Mouse (Mus musculus) kidney, embryonic 15.5 days (tissue): Measurements from ENCODE around the gene Gnptab. TPM values are rescaled to one million over a fixed set of nuclear protein-coding genes. Genes with fewer than 3 reads are reported as not detected.
"Not testable (repeated sequence)": the region's sequence is repeated elsewhere in the genome, so short reads cannot be mapped to it uniquely, and the experiment has no call there.

ENCODE experiments used
- ATAC-seq: fragments of 200-750 bp; cut with Nextera tagmentation; replicated peaks from 2 replicates; pipeline ENCODE4 v1.8.0; 2017; ENCODE audit warnings: moderate TSS enrichment; ENCODE audit not compliant: low FRiP score
- H3K27ac ChIP-seq: fragments of 300-500 bp; sonication (generic); 2 replicates; pipeline ENCODE4 v1.5.1; 2015; ENCODE audit warnings: mild to moderate bottlenecking, inconsistent platforms
- H3K27me3 ChIP-seq: fragments of 300-500 bp; sonication (generic); 2 replicates; pipeline ENCODE4 v1.6.1; 2015; ENCODE audit warnings: inconsistent platforms
- H3K36me3 ChIP-seq: fragments of 300-500 bp; sonication (generic); 2 replicates; pipeline ENCODE4 v1.6.1; 2015; ENCODE audit warnings: inconsistent platforms
- H3K4me1 ChIP-seq: fragments of 300-500 bp; sonication (generic); 2 replicates; pipeline ENCODE4 v1.6.1; 2015; ENCODE audit warnings: inconsistent platforms
- H3K4me2 ChIP-seq: fragments of 300-500 bp; sonication (generic); 2 replicates; pipeline ENCODE4 v1.6.1; 2015; ENCODE audit warnings: moderate library complexity, mild to moderate bottlenecking, inconsistent platforms
- H3K4me3 ChIP-seq: fragments of 300-500 bp; sonication (generic); replicated peaks from 2 replicates; pipeline ENCODE4 v1.5.1; 2015; ENCODE audit warnings: mild to moderate bottlenecking, inconsistent platforms
- H3K9ac ChIP-seq: fragments of 300-500 bp; sonication (generic); 2 replicates; pipeline ENCODE4 v1.6.1; 2015; ENCODE audit warnings: mild to moderate bottlenecking, inconsistent platforms
- H3K9me3 ChIP-seq: fragments of 300-500 bp; sonication (generic); replicated peaks from 2 replicates; pipeline ENCODE4 v1.6.1; 2016; ENCODE audit warnings: inconsistent platforms
- WGBS: fragments of 180-500 bp; shearing (Covaris S2); methylation state at CpG from one replicate; pipeline ENCODE4 v1.1.7; 2015; ENCODE audit warnings: mixed read lengths; 5-methylcytosine and 5-hydroxymethylcytosine counted together
- polyA plus RNA-seq: library from polyadenylated mRNA; unstranded; fragments of >200 nt; fragmentation: Nextera tagmentation; extraction: Ambion mirVana; gene quantifications from 2 replicates; pipeline ENCODE4 v1.2.1, GENCODE M21; 2015

The Gnptab gene
- polyA plus RNA-seq, 1 experiment from 2014 or later, result 14.3 TPM

DNA sequence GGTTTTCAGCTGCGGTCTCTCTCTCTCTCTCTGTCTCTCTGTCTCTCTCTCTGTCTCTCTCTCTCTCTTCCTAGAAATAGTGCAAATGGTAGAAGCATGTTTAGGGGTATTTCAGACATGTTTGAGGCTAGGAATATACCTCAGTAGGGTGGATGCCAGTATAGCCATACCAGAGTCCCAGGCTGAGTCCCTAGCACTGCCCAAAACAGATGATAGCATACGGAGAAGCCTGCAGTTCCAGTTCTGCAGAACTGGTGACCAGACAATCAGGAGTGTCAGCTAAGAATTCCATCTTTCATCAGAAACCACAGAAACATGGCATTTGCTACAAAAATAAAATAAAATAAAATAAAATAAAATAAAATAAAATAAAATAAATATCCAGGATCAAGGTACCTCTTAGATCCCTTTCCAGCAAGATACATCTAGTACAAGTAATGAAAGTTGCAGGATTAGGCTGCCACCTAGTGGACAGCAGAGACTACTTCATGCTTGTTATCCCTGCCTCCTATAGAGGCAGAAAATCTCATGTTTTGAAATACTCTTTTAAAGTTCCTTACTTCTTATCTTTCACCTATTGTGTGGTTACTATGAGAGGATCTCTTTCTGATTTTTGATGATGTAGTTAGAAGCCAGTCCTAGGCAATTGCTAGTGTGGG lies 47.4 kb downstream of the Gnptab start:
- Histone ChIP-seq H3K4me2 (no peak overlapping the region), H3K27ac (no peak overlapping the region), H3K4me3 (no peak overlapping the region), H3K4me1 (no peaks in the 10 kb centered on the region), H3K9ac (no peak overlapping the region), H3K36me3 (peaks cover 31% of the 10 kb centered on the region), H3K27me3 (no peaks in the 10 kb centered on the region), H3K9me3 (no peaks in the 10 kb centered on the region)
- ATAC-seq, result 0 out of 2 replicates have a peak, but pooled peaks have one; percentile 47
- WGBS, result 94% methylated on average over 2 of the region's 2 CpGs

DNA sequence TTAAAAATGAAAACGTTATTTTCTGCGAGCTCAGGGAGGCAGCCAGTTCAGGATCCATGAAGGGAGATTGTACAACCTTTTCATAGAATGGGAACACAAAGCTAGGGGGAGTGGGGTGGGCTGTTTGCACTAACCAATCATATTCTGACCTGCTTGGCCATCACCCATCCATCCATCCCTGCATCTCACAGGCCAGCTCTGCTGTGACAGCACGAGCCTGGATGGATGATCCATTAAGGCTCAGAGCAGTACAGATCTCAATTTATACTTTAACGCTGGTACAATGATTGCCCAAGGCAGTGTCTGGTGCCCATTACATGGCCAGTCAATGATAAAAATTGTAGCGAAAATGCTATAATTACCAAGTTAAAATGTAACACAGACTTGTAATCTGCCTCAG lies 48.0 kb downstream of the Gnptab start:
- H3K27ac ChIP-seq, result no peak overlapping the region
- ATAC-seq, result peak; percentile 54
- 62% methylated on average over 5 of the region's 5 CpGs for WGBS
- peaks cover 31% of the 10 kb centered on the region for H3K36me3 ChIP-seq
- no peak overlapping the region for H3K4me3 ChIP-seq
- H3K9ac ChIP-seq, result no peak overlapping the region
- no peak overlapping the region for H3K4me2 ChIP-seq
- H3K27me3 ChIP-seq, result no peaks in the 10 kb centered on the region
- H3K9me3 ChIP-seq, result no peaks in the 10 kb centered on the region
- no peaks in the 10 kb centered on the region for H3K4me1 ChIP-seq

GRCm38 (mm10) chr10:88427998-88428397 lies 49.1 kb downstream of the Gnptab start:
- 85% methylated on average over 6 of the region's 6 CpGs for WGBS
- no peak overlapping the region for H3K4me3 ChIP-seq

GRCm38 (mm10) chr10:88441224-88441623 lies 62.3 kb downstream of the Gnptab start:
- 84% methylated on average over 6 of the region's 6 CpGs for WGBS

More at GRCm38 (mm10) chr10:88427998-88428397, 49.1 kb downstream of the Gnptab start:
- no peak overlapping the region for H3K27ac ChIP-seq
- no peaks in the 10 kb centered on the region for H3K27me3 ChIP-seq
- no peak for ATAC-seq
- no peak overlapping the region for H3K9ac ChIP-seq
- no peak overlapping the region for H3K4me2 ChIP-seq
- peaks cover 35% of the 10 kb centered on the region for H3K36me3 ChIP-seq
- H3K4me1 ChIP-seq, result no peaks in the 10 kb centered on the region
- no peaks in the 10 kb centered on the region for H3K9me3 ChIP-seq

GRCm38 (mm10) chr10:88451221-88451620 lies 72.3 kb downstream of the Gnptab start:
- no peak overlapping the region for H3K27ac ChIP-seq
- H3K36me3 ChIP-seq, result peaks cover 8% of the 10 kb centered on the region
- H3K27me3 ChIP-seq, result no peaks in the 10 kb centered on the region
- no peaks in the 10 kb centered on the region for H3K9me3 ChIP-seq
- WGBS, result 81% methylated on average over 2 of the region's 2 CpGs
- no peak overlapping the region for H3K4me2 ChIP-seq
- H3K9ac ChIP-seq, result no peak overlapping the region
- H3K4me3 ChIP-seq, result no peak overlapping the region
- no peak for ATAC-seq
- no peaks in the 10 kb centered on the region for H3K4me1 ChIP-seq

More at GRCm38 (mm10) chr10:88441224-88441623, 62.3 kb downstream of the Gnptab start:
- Histone ChIP-seq H3K4me1 (no peaks in the 10 kb centered on the region), H3K27me3 (no peaks in the 10 kb centered on the region), H3K36me3 (peaks cover 53% of the 10 kb centered on the region), H3K9ac (no peak overlapping the region), H3K4me3 (no peak overlapping the region), H3K9me3 (no peaks in the 10 kb centered on the region), H3K27ac (no peak overlapping the region), H3K4me2 (no peak overlapping the region)
- ATAC-seq, result no peak

- H3K27me3 ChIP-seq, result no peaks in the 10 kb centered on the region
- no peak for ATAC-seq
Measured at GRCm38 (mm10) chr10:88451990-88452389, 73.1 kb downstream of the Gnptab start.

GRCm38 (mm10) chr10:88457816-88458215 lies 78.9 kb downstream of the Gnptab start:
- Histone ChIP-seq H3K27ac (peak overlapping the region; percentile 54; the same call in 1 of the 2 replicates), H3K9ac (no peak overlapping the region), H3K4me2 (peak overlapping the region; percentile 10; the same call in 1 of the 2 replicates), H3K9me3 (no peaks in the 10 kb centered on the region), H3K4me1 (no peaks in the 10 kb centered on the region), H3K36me3 (no peaks in the 10 kb centered on the region), H3K27me3 (no peaks in the 10 kb centered on the region), H3K4me3 (no peak overlapping the region)
- 34% methylated on average over 6 of the region's 6 CpGs for WGBS
- ATAC-seq, result no peak

More at GRCm38 (mm10) chr10:88451990-88452389, 73.1 kb downstream of the Gnptab start:
- Histone ChIP-seq H3K4me1 (no peaks in the 10 kb centered on the region), H3K27ac (no peak overlapping the region), H3K4me3 (no peak overlapping the region), H3K9ac (no peak overlapping the region), H3K36me3 (0 out of 2 replicates have a peak, but pooled peaks cover under 1% of the 10 kb centered on the region), H3K9me3 (no peaks in the 10 kb centered on the region), H3K4me2 (no peak overlapping the region)
- 89% methylated on average over 6 of the region's 6 CpGs for WGBS

GRCm38 (mm10) chr10:88459502-88459992 lies 80.6 kb downstream of the Gnptab start, which contains the start of gene Sycp3:
TSS of gene Sycp3 (plus strand) at chr10:88459569.
- Histone ChIP-seq H3K36me3 (no peaks in the 10 kb centered on the region), H3K4me2 (no peak within 1 kb of the TSS), H3K27ac (no peak within 1 kb of the TSS), H3K4me3 (no peak within 1 kb of the TSS), H3K27me3 (no peaks in the 10 kb centered on the region), H3K9ac (no peak within 1 kb of the TSS), H3K4me1 (no peaks in the 10 kb centered on the region), H3K9me3 (no peaks in the 10 kb centered on the region)
- no peak for ATAC-seq
- 82% methylated on average over 33 of the region's 33 CpGs for WGBS

DNA sequence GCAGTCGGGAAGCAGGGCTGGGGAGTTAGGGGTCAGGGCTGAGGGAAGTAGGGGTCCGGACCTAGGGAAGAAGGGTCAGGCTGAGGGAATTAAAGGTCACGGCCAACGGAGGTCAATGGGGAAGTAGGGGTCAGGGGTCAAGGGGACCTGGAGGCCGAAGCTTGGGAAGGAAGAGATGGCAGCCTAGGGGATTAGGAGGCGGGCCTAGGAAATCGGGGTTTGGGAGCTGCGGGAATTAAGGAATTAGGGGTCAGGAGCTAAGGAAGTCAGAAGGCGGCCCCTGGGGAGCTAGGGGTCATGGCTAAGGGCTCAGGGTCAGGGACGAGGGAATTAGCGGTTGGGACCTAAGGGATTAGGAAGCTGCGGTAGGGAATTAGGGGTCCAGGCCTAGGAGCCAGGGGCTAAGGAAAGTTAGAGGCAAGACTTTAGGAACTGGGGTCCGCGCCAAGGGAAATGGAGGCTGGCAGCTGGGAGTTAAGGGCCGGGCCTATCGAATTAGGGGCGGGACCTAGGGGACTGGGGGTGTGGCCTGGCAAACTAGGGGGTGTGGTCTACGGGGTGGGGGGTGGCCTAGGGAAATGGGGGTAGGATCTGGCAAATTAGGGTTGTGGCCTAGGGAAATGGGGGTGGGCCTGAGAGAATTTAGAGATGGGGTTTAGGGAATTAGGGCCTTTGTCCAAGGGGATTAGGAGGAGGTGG lies 81.3 kb downstream of the Gnptab start:
- 78% methylated on average over 18 of the region's 18 CpGs for WGBS
- no peaks in the 10 kb centered on the region for H3K4me1 ChIP-seq
- H3K9ac ChIP-seq, result no peak overlapping the region
- H3K4me3 ChIP-seq, result no peak overlapping the region
- no peaks in the 10 kb centered on the region for H3K27me3 ChIP-seq
- no peaks in the 10 kb centered on the region for H3K36me3 ChIP-seq
- H3K4me2 ChIP-seq, result no peak overlapping the region
- H3K27ac ChIP-seq, result no peak overlapping the region
- no peaks in the 10 kb centered on the region for H3K9me3 ChIP-seq
- ATAC-seq, result no peak

- WGBS, result 88% methylated on average over 10 of the region's 10 CpGs
- not testable (repeated sequence) for H3K4me3 ChIP-seq, H3K27me3 ChIP-seq, H3K9me3 ChIP-seq, H3K4me1 ChIP-seq, H3K4me2 ChIP-seq, ATAC-seq, H3K9ac ChIP-seq, H3K27ac ChIP-seq
- peaks cover 19% of the 10 kb centered on the region for H3K36me3 ChIP-seq
Measured at GRCm38 (mm10) chr10:88482866-88483265, 103.9 kb downstream of the Gnptab start.

GRCm38 (mm10) chr10:88488629-88489028 lies 109.7 kb downstream of the Gnptab start:
- no peak overlapping the region for H3K9ac ChIP-seq
- peaks cover 24% of the 10 kb centered on the region for H3K36me3 ChIP-seq
- no peaks in the 10 kb centered on the region for H3K9me3 ChIP-seq
- no peak overlapping the region for H3K4me2 ChIP-seq
- peak; percentile 62; the same call in 1 of the 2 replicates for ATAC-seq
- no peaks in the 10 kb centered on the region for H3K27me3 ChIP-seq
- WGBS, result 64% methylated on average over 5 of the region's 5 CpGs
- no peak overlapping the region for H3K27ac ChIP-seq
- H3K4me1 ChIP-seq, result peaks cover 12% of the 10 kb centered on the region
- H3K4me3 ChIP-seq, result no peak overlapping the region

GRCm38 (mm10) chr10:88491632-88492031 lies 112.7 kb downstream of the Gnptab start:
- H3K36me3 ChIP-seq, result peaks cover 5% of the 10 kb centered on the region; the same call in 1 of the 2 replicates
- no peak overlapping the region for H3K27ac ChIP-seq
- no peak for ATAC-seq
- no peaks in the 10 kb centered on the region for H3K9me3 ChIP-seq
- 68% methylated on average over 7 of the region's 7 CpGs for WGBS
- no peak overlapping the region for H3K9ac ChIP-seq
- no peaks in the 10 kb centered on the region for H3K27me3 ChIP-seq
- H3K4me1 ChIP-seq, result peaks cover 27% of the 10 kb centered on the region
- no peak overlapping the region for H3K4me3 ChIP-seq
- H3K4me2 ChIP-seq, result no peak overlapping the region
